Mouse (Mus musculus): ENCODE results near the gene Dop1b.

Gene Dop1b

DNA sequence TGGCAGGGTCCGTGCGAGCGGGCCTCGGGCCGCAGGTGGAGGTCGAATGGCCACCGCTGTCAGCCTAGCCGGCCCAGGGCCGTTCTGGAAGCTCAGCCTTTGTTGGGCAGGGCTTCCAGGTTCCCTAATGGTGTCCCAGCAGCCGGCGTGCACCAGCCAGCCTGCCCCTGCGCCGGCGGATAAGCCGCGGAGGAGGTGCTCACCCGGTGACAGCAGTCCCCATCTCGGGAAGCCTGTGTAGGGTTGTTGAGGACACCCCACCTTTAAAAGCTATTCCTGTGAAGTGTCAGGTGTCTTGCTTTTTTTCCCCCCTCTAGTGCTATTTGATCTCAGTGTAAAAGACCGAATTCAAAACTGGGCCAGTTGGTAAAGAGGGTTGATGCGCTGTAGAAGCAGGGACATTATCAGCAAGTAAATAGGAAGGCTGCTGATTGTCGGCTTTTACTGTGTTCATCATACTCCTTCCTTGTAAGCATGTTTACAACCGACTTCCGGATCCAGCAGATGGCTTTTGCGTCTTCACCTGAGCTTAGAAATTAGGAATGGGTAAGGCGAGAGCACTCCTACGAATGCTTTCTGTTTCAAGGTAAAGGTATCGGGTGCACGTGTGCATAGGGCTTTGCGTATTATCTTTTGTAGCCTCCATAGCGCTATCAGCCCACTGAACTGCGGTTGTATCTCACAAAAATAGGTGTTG lies 633 bp downstream of the Dop1b start:
- in situ Hi-C loops (cut with MboI, MseI): no loop called here

DNA sequence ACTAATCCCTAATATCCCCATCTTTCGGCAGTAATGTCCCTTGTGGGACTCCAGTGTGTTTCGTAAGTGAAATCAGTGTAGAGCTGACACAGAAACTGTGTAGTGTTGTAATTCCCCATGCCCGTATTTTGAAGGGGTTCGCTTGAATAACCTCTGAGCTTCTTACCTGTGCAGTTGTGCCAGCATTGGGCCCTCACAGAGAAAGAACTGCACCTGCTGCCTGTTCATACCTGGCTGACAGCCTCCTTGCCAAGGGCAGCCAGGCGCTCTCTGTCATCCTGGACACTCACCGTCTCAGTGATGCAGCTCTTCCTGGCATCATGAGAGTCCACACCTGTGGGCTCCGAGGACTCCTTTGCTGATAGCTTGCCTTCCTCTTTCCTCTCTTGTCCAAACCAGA lies 1.3 kb downstream of the Dop1b start:
- in situ Hi-C loops (cut with MboI, MseI): no loop called here

DNA sequence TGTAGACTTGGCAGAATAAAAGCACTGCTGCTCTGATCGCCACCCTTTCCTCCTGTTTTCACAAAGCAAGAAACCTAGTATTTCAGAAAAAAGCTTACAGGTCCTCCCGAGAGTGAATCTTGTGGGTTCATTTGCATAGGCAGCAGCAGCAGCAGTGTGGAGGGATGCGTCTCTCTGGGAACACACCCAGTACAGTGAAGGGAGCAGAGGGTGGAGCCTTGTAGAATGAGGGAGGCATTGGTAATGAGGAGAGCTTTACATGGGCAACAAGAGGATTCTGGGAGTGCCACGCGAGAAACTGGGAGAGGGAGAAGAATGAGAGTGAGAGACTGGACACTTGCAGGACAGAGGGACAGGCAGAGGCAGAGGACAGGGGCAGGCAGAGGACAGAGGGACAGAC lies 2.7 kb downstream of the Dop1b start:
- in situ Hi-C loops (cut with MboI, MseI): no loop called here

DNA sequence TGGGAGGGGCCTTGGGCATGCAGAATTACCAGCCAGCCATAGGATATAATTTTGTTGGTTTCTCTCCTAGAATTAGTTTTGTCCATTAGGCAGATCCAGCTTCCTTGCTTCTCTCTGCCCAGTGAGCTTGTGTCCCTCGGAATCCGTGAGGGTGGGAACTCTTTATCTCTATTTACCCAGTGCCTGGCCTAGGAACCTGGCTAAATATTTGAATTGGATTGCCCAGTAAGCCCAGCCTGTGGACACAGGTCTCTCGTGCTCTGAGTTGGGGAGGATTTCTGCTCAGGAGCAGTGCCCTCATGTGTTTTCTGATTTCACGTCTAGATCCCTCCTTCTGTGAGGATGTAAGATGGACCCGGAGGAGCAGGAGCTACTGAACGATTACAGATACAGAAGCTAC lies 4.1 kb downstream of the Dop1b start:
- in situ Hi-C loops (cut with MboI, MseI): no loop called here

DNA sequence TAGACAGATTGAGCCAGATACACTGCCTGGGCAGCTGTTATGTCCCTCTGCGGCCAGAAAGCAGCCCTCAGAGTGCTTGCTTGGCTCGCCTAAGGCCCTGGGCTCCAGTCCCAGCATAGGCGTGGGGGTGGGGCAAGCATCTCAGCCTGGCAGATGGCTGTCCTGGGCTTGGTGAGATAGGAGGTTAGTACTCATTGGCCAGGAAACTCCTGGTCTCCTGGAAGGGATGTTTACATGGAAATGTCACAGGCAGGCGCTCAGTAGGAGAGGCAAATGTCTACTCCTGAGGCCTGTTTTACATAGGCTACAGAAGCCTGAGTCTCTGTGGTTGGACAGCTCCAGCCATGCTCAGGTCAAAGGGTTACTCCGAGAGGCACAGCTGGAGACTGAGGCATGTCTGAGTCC lies 5.6 kb downstream of the Dop1b start:
- in situ Hi-C loops (cut with MboI, MseI): no loop called here

DNA sequence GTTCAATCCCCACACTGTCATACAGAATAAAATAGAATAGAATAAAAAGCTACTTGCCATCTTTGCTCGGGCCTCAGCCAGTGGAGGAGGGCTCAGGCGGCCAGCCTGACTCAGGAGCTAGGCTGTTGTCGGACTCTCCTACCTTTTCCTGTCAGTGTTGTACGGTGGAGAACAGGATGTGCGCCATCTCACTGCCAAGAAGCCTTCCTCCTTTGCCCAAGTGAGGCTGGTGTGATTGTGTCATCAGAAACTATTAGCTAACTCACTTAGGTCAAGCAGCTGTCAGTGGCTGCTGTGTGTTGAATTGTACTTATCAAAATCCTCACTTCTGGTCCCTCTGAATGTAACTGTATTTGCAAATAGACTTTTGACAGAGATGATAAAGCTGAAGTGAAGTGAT lies 10.1 kb downstream of the Dop1b start:
- in situ Hi-C loops (cut with MboI, MseI): no loop called here

DNA sequence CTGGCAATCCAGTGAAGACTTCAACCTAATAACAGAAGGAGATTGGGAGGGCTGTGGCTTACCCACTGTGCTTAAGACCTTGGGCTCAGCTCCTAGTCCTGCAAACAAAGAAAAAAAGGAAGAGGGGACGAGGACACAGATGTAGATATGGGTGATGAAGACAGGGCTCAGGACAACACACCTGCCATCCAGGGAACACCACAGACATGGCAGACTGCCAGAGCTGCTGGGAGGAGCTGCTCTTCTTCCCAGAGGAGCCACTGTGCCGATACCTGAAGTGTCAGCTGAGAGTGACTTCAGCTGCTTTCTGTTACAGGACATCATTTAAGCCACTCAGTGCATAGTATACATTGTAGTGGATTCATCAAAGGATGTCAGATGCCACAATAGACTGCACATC lies 10.8 kb downstream of the Dop1b start:
- in situ Hi-C loops (cut with MboI, MseI): no loop called here

DNA sequence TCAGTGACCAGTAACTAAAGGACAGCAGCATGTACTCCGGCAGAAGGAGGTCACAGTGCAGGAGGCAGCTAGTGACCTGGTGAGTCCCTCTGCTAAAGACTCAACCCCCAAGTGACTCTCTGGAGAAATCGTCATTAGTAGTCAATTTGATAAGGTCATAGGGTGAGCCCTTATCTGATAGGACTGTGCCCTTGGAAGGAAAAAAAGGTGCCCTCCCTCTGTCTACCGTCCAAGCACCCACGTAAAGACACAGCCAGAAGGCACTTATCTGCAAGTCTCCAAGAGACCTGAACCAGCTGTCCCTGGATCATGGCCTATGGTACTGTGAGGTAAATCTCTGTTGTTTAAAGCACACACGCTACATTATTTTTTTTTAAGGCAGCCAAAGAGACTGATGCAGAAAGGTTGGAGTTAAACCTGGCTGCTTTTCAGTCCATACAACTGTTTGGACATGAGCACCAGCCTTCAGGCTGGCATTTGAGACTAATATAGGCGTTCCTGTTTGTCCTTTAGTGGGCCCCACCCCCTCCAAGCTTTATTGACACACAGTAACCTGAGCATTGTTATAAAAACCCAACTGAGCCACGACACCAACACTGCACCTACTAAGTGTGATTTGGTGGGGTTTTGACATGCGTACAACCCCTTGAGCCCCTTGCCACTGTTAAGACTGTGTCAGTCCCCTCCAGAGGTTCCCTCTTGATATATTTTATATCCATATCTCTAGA lies 13.9 kb downstream of the Dop1b start:
- in situ Hi-C loops (cut with MboI, MseI): loop anchor here (5.0 kb wide), 1 partner anchor 48 kb away; no protein-coding TSS in a partner anchor

DNA sequence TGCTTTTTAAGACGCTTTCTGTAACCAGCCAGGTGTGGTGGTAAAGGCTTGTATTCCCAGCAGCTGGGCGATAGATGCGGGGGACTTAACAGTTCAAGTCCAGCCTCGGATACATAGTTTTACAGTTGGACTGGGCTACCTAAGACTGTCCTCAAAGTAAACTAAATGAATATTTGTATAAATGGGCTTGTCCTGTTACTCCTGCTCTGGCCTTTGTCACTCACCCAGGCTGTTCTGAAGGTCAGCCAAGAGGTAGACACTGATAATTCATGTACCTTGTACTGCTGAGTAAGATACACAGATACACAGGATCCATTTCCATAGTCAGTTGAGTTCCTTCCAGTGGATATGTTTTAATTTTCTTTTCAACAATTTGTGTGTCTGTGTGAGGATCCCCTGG lies 14.5 kb downstream of the Dop1b start:
- in situ Hi-C loops (cut with MboI, MseI): loop anchor here (5.0 kb wide), 1 partner anchor 49 kb away; no protein-coding TSS in a partner anchor

DNA sequence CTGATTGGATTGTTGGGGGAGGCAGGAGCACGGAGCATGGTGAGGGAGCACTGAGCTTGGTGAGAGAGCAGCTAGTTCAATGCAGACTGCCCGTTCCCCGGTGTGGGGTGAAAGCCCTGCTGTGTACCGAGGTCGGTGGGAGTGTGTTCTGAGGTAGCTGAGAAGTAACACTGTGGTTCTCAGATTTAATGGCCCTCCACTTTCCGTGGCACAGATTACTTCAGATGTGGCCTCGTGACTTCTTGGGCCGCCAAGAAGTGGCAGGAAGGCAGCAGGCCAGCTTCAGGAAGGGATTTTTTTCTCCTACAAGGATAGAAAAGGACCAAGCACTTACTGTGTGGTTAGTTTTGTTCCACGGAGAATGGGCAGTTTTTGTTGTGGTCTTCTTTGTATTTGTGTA lies 17.0 kb downstream of the Dop1b start:
- in situ Hi-C loops (cut with MboI, MseI): loop anchor here (5.0 kb wide), 1 partner anchor 51 kb away; no protein-coding TSS in a partner anchor

DNA sequence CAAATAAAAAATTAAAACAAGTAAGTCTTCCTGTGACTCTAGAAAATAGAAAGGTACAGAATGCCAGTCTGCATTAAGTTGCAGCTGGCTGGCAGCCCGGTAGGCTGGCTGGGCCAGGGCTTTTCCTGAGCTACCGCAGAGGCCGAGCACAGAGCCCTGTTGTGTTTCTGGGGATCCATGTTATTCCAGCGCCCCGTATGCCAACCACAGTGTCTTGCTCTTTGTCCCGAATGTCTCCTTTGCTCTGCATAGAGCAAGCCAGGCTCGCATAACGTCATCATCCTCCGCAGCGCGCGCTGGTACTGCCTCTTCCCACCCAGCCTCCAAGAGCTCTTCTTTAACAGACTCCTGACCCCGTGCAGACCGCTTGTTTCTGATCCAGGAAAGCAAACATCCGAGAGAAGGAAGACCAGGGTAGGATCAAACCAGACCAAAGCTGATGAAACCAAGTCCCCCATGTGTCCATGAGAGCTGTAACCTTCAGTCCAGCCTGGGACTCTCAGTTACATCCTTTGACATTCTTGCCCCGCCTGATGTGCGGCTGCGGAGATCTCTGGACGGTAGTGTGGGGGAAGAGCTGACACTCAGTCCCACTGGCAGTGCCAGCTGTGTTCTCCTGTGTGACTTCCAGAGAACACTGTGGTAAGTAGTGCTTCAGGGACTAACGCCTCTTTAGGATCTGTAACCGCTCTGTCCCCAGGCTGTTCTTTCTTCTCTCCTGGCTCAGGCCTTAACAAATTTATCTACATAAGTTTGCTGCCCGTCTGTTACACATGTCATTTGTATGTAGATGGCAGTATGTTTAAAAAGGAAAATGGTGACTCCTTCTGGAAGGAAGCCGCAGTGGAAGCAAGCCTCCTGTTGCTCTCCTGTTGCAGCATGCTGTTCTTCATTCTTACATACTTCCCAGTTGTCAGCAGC lies 18.4 kb downstream of the Dop1b start:
- in situ Hi-C loops (cut with MboI, MseI): loop anchor here (5.0 to 10.0 kb wide), 3 partner anchors 53 to 1705 kb away; no protein-coding TSS in a partner anchor

DNA sequence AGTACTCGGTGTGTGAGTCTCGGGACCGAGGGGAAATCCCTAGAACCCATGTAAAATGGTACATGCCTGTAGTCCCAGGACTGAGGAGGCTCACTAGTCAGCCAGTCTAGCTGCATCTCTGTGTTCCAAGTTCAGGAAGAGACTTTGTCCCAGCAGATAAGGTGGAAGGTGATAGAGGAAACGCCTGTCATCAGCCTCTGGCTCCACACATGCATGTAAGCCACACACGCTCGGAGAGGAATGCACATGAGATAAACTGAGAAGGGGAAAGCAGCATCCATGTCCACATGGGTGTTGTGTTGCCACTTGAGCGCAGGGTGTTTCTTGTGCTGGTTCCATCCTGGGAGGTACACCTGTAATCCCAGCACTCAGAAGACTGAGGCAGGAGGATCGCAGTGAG lies 19.6 kb downstream of the Dop1b start:
- in situ Hi-C loops (cut with MboI, MseI): loop anchor here (10.0 kb wide), 2 partner anchors 1273 to 1703 kb away; no protein-coding TSS in a partner anchor

DNA sequence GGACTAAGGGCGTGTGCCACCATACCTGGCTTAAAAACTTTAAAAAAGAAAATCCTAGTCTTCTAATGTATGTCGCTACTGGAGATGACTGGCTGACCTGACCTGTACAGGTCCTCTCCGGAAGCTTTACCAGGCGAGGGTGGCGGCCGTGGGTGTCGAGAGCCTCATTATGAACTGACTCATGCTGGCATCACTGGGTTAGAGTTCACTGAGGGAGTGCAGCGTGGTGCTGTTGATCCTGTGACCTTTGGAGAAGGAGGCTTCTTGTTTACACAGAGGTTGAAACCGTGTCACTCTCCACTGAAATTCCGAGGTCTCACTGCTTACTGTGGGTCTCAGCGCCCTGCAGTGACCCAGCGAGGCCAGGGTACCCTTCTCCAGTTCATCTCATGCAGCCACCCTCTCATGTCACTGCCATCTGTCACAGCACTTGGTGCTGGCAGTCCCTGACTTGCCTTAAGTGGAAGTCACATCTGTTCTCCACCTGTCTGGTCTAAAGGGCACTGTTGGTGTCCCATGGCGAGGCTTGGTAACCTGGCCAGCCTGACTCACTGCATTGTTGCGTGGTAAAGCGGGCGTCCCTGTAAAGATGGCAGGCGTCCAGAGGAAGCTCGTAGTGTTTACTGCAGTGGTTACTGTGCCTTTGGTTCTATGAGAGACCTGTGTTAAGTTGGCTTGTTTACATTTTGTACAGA lies 21.3 kb downstream of the Dop1b start:
- in situ Hi-C loops (cut with MboI, MseI): loop anchor here (10.0 kb wide), 2 partner anchors 1272 to 1702 kb away; no protein-coding TSS in a partner anchor

DNA sequence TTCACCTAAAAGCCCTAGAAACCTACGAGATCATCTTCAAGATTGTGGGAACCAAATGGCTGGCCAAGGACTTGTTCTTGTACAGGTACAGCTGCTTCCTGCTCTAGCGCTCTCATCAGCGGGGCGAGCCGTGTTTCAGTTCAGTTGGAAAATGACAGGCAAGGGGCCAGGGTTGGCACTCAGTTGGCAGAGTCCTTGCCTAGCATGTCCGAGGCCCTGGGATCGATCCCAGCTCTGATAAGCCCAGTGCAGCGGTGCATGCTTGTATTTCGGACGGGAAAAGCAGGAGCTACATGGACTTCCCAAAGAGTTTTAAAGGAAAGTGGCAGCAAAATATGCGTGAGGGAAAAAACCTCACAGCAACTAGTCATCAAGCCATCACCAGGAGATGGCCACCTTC lies 27.5 kb downstream of the Dop1b start:
- in situ Hi-C loops (cut with MboI, MseI): loop anchor here (10.0 kb wide), 2 partner anchors 1266 to 1696 kb away; no protein-coding TSS in a partner anchor

DNA sequence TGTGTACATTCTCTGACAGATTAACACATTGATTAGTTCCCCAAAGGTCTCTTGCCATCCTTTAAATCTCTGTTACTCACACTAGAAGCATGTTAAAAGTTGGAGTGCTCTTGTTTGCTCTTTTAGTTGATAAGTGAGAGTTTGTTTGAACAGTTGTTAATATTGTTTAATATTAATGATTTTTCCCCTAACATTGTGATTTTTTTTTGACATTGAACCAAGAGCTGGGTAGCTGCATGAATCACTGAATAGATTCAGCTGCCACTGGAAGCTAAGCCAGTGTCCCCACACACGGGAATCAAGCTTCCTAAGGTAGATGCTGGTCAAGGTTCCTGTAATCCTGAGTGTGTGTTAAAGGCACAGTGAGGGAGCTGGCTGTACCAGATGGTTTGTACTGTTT lies 31.2 kb downstream of the Dop1b start:
- in situ Hi-C loops (cut with MboI, MseI): loop anchor here (5.0 kb wide), 1 partner anchor 341 kb away; no protein-coding TSS in a partner anchor

DNA sequence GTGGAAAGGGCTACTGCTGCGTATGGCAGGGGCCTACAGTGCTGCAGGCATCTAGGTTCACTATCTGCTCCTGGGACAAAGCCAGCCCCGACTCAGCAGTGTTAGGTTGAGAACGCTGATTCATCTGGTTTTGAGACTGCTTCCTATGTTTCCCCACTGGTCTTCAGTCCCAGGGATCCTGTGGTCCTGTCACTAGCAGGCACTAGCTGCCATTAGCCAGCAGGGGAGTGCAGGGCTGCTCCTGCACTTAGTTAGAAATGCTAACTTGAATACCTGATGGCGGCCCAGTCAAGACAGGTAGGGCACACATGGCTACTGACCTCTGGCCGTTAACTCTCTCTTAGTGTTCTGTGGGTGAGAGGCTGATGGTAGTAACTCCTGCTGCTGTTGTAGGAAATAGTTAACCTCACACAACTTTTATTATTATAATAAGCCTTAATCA lies 32.4 kb downstream of the Dop1b start:
- in situ Hi-C loops (cut with MboI, MseI): loop anchor here (5.0 kb wide), 1 partner anchor 342 kb away; no protein-coding TSS in a partner anchor

DNA sequence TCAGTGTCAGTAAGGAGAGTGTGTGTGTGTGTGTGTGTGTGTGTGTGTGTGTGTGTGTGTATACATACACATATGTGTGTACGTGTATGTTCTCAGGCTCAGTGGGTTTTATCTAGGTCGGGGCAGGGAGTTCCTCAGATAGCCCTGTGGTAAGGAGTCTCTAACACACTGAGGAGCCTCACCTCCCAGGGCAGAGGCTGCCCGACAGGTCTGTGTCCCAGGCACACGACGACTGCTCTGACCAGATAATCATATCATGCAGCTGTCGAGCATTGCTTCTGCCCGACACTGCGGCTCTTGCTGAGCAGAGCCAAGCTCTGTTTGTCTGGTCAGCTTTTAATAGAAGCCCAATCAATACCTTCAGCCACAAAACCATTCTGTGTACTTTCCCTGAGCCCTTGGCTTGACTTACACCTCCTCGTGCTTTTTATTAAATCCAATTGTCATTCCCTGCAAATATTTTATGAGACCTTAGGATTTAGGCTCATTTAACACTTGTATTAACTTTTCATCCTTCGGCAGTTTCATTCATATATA lies 33.2 kb downstream of the Dop1b start:
- in situ Hi-C loops (cut with MboI, MseI): loop anchor here (5.0 kb wide), 1 partner anchor 343 kb away; no protein-coding TSS in a partner anchor

DNA sequence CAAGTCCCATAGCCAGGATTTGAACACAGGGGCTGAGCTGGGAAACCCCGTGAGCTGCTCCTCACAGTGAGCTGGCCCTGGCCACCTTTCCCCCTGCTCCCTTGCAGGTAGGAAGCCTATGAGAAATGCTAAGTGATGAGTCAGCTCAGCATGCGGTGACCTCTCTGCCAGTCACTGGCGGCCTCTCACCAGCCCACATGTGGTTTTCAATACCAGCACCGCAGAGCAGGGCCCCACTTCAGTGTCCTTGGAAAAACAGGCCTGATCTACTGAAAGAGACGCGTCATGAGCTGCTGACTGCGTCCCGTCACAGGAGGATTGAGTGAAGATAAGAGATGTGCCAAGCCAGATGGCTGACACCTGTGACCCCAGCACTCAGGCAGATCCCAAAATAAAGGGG lies 34.7 kb downstream of the Dop1b start:
- in situ Hi-C loops (cut with MboI, MseI): no loop called here

DNA sequence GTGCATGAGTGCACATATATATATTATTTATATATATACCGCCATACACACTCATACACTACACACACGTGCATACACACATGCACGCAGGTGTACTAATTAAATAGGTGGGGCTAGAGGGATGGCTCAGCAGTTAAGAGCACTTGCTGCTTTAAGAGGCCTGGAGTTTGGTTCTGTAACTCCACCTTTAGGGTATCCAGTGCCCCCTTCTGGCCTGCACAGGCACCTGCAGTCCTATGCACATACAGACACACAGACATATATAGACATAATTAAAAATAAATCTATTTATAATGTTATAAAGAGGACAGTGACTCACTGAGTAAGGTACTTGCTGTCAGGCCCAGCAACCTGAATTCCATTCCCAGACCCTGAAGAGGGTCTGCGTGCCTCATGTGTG lies 35.3 kb downstream of the Dop1b start:
- in situ Hi-C loops (cut with MboI, MseI): no loop called here

DNA sequence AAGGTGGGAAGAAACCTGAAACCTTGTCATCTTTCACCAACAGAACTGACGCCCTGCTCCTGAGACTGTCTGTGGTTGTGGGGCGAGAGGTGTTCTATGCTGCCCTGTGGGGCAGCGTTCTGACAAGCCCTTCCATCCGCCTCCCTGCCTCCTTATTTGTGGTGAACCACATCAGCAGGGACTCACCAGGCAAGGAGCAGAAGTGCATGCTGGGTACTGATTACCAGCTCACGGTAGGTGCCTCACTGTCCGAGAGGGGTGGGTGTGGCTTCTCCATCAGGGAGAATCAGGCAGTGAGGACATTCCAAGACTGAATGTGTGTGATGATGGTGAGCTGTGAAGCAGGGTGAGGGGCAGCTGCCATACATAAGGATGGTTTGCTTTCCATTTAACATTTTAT lies 35.7 kb downstream of the Dop1b start:
- in situ Hi-C loops (cut with MboI, MseI): no loop called here

Measured in regulatory T cell (primary cell).